Mouse (Mus musculus) thymus, postnatal 0 days (tissue): ENCODE results near the gene Vwce. TPM values are rescaled to one million over a fixed set of nuclear protein-coding genes. Genes with fewer than 3 reads are reported as not detected.
A peak's percentile ranks its signal among the peaks of the same experiment; 100 is the strongest.

Experiments used
- DNase-seq: peaks from one replicate; pipeline ENCODE4 v3.0.0-alpha.2; 2015; ENCODE audit warnings: low spot score
- polyA plus RNA-seq: library from polyadenylated mRNA; unstranded; fragments of >200 nt; fragmentation: Nextera tagmentation; extraction: Ambion mirVana; gene quantifications from 2 replicates; pipeline ENCODE4 v1.2.1, GENCODE M21; 2015

Gene Vwce
- polyA plus RNA-seq, 1 experiment from 2014 or later, result 2.2 TPM

- DNase-seq, result peak; percentile 50
Measured at GRCm38 (mm10) chr19:10640589-10641378, 6.8 kb downstream of the Vwce start.

GRCm38 (mm10) chr19:10645616-10646015 lies 11.6 kb downstream of the Vwce start:
- DNase-seq, result no peak

- DNase-seq, result peak; percentile 75
Measured at GRCm38 (mm10) chr19:10648156-10648555, 14.1 kb downstream of the Vwce start.

DNA sequence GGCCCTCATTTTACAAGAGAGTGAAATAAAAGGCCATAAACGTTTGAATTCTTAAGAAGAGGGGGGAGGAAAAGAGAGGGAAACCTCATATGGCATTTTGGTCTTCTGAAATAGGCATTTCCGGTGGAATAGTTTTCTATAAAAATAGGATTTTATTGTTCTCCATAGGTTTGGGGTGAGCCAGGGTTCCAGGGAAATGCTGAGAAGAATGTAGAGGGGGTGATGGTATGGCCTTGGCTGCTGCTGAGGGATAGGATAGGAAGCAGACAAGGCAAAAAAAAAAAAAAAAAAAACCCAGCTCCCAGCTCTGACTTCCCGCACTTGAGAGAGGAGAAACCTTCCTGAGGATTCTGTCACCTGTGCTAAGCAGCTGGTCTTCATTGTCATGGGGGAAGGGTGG lies 22.0 kb downstream of the Vwce start:
- DNase-seq, result no peak

DNA sequence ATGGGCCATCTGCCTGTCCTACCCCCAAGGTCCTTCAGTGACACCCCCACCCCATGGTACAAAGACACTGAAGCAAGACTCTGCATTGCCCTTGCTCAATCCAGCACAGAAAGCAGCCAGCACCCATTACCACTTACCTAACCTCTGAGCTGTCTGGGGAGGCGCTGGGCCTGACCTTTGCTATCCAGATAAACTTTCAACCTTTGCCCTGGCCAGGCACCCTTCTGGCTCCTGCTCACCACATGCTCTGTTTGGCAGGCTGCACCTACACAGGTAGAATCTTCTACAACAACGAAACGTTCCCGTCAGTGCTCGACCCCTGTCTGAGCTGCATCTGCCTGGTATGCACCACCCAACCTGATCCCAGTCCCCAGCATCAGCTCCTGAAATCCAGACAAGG lies 23.7 kb downstream of the Vwce start:
- no peak for DNase-seq

- no peak for DNase-seq
Measured at GRCm38 (mm10) chr19:10658406-10658805, 24.4 kb downstream of the Vwce start.

DNA sequence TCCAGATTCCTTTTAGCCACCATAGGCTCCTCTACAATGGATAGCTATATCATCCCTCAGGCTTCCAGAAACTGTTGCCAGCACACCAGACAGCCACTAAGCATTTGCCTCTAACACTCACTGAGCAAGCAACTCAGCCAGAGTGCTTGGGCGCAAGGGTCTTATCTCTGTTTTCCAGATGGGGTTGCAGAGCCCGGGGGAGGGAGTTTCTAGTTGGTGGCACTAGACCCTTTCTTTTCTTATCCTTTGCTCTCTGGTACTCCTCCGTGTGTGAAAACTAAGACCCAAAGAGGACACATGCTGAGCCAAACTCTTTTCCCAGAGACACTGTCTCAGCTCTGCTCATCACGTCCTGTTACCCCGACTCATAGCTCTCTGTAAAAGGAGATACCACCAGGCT lies 27.4 kb downstream of the Vwce start:
- DNase-seq, result no peak

GRCm38 (mm10) chr19:10661919-10662318 lies 27.9 kb downstream of the Vwce start:
- DNase-seq, result no peak

DNA sequence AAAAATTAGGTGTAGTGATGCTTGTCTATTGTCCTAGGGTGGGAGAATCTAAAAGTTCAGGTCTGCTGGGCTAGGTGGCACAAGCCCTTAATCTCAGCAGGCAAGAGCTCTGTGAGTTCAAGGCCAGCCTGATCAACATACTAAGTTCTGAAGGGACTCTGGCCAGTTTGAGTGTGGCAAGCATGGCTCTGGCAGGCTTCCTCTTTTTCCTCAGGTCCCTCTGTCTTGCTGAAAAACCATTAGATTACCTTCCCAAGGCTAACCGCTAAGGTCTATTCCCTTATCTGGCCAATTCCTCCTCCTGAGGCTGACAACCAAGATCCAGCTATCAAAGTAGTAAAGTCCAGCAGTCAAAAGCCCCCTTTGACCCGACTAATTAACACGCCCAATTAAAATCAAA lies 28.7 kb downstream of the Vwce start:
- no peak for DNase-seq

- no peak for DNase-seq
Measured at GRCm38 (mm10) chr19:10665093-10665492, 31.1 kb downstream of the Vwce start.

DNA sequence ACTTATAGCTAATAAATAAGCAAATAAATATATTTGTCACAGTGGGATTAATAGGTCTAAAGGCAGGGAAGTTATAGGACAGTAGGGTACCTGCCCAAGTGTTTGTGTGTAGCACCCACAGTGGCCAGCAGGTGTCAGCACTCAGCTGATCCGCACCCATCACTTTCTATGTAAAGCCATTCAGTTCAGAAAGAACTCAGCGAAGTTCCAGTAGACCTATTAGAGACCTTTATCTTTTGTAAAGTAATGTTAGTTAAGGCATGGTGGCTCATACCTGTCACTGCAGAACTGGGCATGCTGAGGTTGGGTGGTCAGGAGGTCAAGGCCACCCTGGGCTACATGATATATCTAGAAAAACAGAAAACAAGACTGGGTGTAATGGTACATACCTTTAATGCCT lies 31.5 kb downstream of the Vwce start:
- DNase-seq, result peak; percentile 73

DNA sequence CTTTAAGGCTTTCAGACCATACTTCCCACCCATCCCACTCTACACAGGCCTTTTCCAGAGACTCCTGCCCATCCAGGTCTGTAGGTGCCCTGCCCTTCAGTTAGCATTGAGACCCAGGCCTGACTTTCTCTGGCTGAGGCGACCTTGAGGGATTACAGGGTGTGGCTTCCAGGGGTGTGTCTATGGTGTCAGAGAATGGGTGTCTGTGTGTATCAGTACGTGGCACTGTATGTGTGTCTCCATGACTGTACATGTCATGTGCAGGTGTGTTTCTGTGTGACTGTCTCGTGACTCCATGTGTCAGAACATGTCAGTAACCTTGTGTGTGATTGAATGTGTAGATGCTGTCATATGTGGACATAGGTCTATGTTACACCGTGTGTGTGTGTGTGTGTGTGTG lies 37.3 kb downstream of the Vwce start:
- DNase-seq, result no peak

DNA sequence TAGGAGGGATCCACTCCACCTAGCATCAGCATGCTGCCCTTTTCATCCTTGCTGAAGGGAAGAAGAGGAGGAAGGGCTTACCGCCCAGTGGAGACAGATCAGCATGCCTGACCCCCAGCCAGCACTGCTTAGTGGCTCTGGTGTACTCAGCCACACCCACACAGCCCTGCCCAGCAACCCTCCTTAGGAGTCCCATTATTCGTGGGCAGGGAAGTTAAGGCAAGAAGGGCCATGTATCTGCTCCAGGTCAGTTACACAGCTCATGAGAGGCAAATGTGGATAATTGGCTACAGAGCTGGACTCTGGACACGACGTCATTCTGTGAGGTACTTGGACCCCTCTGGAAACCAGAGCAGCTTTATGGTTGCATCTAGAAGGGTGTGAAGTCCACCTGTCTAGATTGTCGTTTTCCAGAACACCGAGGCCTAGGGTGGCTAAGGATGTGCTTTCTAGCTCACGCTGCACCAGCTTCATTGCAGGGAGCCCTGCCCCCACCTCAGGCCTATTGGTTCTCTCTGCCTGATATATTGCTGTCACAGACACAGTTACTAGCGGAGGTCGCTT lies 37.9 kb downstream of the Vwce start:
- no peak for DNase-seq

GRCm38 (mm10) chr19:10673275-10673674 lies 39.3 kb downstream of the Vwce start:
- DNase-seq, result no peak

DNA sequence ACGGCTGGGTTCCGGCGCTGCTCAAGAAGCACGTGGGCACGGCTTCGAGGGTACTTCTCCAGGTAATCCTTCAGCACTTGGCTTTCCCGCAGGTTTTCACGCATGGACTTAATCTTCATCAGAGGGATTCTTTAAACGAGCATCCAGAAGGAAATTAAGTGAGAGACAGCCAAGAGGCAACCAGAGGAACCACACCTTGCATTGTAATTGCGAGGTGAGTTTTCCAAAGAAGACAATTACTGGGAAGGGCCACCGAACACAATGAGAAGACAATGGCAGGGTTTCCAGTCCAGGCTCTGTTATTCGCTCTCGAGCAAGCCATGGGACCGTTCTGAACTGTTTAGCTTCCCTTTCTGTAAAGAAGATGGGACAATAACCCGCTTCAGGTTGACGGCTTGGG lies 42.6 kb downstream of the Vwce start:
- DNase-seq, result no peak

- peak; percentile 63 for DNase-seq
Measured at GRCm38 (mm10) chr19:10677915-10678771, 44.1 kb downstream of the Vwce start, which contains the start of gene Pga5. Gene Pga5 (minus strand): TSS chr19:10678071.

DNA sequence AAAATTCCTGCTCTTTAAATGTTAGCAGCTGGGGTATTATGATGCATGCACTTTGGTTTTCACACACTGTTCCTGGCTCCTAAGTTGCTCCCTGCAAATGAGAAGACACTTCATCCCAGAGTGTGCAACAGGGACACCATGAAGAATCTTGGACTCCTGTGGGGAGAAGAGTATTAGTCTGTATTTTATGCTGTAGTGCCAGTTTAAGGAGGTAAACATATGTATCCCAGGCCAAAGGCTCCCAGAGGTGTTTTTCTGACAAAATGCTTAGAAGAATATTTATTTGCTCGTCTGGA lies 44.7 kb downstream of the Vwce start:
- DNase-seq, result no peak

- no peak for DNase-seq
Measured at GRCm38 (mm10) chr19:10681571-10681970, 47.6 kb downstream of the Vwce start.

DNA sequence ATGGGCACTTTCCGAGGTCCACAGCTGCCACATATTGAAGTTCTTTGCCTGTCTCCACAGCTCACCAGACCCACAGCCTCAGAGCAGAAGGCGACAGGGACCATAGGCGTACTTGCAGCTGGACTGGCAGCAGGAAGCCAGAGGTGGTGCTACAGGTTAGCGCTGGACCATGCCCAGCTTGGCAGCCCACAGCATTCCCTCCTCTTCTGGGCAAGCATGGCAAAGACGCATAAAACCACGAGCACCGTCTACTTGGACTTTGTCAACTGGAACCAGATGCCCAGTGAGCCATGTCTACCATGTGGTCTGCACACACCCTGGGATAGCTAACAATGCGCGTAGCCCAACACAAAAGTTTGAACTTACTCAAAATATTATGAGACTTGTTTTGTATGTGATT lies 51.1 kb downstream of the Vwce start:
- no peak for DNase-seq

GRCm38 (mm10) chr19:10685727-10686126 lies 51.7 kb downstream of the Vwce start:
- no peak for DNase-seq

DNA sequence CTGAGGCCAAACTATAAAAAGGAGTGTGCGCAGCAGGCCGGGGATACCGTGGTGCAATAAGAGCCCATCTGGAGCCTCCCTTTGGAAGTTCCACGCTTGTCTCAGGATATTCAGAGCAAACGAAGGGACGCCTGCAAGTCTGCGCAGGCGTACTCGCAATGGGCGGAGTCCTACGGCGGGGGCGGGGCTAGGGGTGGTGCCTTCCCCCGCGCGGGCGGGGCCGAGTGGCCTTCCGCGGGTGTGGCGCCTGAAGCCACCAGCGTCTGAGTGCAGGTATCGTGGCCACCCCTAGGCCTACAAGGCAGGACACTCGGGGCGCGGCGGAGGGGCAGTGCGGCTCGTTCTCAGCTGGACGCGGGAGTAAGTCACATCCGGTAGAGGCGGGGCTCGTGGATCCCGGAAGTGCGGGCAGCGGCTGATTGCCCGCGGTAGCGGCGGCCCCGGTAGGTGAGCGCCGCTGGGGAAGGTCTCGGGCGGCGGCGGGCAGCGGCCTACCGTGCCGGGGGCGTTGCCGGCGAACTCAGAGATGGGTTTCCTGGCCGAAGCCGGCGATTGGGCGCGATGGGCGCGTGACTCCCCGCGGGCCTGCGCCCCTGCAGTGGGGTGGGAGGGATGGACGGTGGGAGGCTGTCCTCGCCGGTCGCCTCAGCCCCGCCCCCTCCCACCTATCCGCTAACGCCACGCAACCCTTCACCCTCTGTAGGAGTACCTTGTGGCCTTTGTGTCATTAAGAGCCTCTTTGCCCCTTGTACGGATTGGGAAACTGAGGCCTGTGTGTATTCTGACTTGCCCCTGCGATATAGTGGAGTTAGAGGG lies 54.7 kb downstream of the Vwce start, which contains the start of gene Vps37c:
Gene Vps37c (plus strand): TSS at position 199 of the 816 bp plus-strand sequence.
- peak; percentile 88 for DNase-seq
